Mouse (Mus musculus): ENCODE measurements at regions not wholly inside any gene's neighbourhood (a gene's known extent, or its start where the extent isn't known, plus 50 kb on each side); places are given as distances from the start of the nearest gene placed in this dataset.

GRCm38 (mm10) chr7:71498123-71498522, 146.8 kb upstream of the Gm10295 start:
- TF ChIP-seq CTCF (IDR thresholded peaks at IDR 0.05; ENCODE audit: low read depth, low read length) (no peak), EP300 (IDR thresholded peaks at IDR 0.05; ENCODE audit: insufficient read depth, low read depth, low read length) (no peak), POLR2A (IDR thresholded peaks at IDR 0.05; ENCODE audit: insufficient read depth, low read length) (no peak)
